Mouse (Mus musculus): ENCODE data around the gene Hspbap1. TPM values are rescaled to one million over a fixed set of nuclear protein-coding genes. Genes with fewer than 3 reads are reported as not detected.
A peak's percentile ranks its signal among the peaks of the same experiment; 100 is the strongest.

The Hspbap1 gene
- polyA plus RNA-seq, 1 experiment from 2014 or later = 27.1 TPM

- Histone ChIP-seq H3K9me3 (replicated peaks) (no peaks in the 10 kb centered on the region), H3K4me3 (no peak overlapping the region), H3K36me3 (peaks cover 28% of the 10 kb centered on the region), H3K27ac (no peak overlapping the region), H3K4me1 (no peaks in the 10 kb centered on the region), H3K27me3 (ENCODE audit: low read depth, poor library complexity, severe bottlenecking) (no peaks in the 10 kb centered on the region)
- DNase-seq (ENCODE audit: low spot score) = no peak
- WGBS = 25% methylated on average over 7 of the region's 7 CpGs
Measured at GRCm38 (mm10) chr16:35829999-35830398, 59.8 kb downstream of the Hspbap1 start.

- 79% methylated on average over 3 of the region's 3 CpGs for WGBS
Measured at GRCm38 (mm10) chr16:35832926-35833325, 62.8 kb downstream of the Hspbap1 start.

GRCm38 (mm10) chr16:35834653-35835052 lies 64.5 kb downstream of the Hspbap1 start:
- no peak for DNase-seq (ENCODE audit: low spot score)
- no peaks in the 10 kb centered on the region for H3K36me3 ChIP-seq
- 93% methylated on average over 8 of the region's 8 CpGs for WGBS
- H3K4me3 ChIP-seq = no peak overlapping the region
- H3K27me3 ChIP-seq (ENCODE audit: low read depth, poor library complexity, severe bottlenecking) = no peaks in the 10 kb centered on the region
- H3K27ac ChIP-seq = no peak overlapping the region
- no peaks in the 10 kb centered on the region for H3K9me3 ChIP-seq (replicated peaks)
- no peaks in the 10 kb centered on the region for H3K4me1 ChIP-seq

More at GRCm38 (mm10) chr16:35832926-35833325, 62.8 kb downstream of the Hspbap1 start:
- Histone ChIP-seq H3K4me3 (no peak overlapping the region), H3K4me1 (no peaks in the 10 kb centered on the region), H3K36me3 (peaks cover under 1% of the 10 kb centered on the region; the same call in 1 of the 2 replicates), H3K9me3 (replicated peaks) (no peaks in the 10 kb centered on the region), H3K27me3 (ENCODE audit: low read depth, poor library complexity, severe bottlenecking) (no peaks in the 10 kb centered on the region), H3K27ac (no peak overlapping the region)
- no peak for DNase-seq (ENCODE audit: low spot score)

- Histone ChIP-seq H3K9me3 (replicated peaks) (no peaks in the 10 kb centered on the region), H3K4me3 (no peak overlapping the region), H3K27ac (no peak overlapping the region), H3K36me3 (no peaks in the 10 kb centered on the region), H3K27me3 (ENCODE audit: low read depth, poor library complexity, severe bottlenecking) (no peaks in the 10 kb centered on the region), H3K4me1 (no peaks in the 10 kb centered on the region)
- DNase-seq (ENCODE audit: low spot score) = no peak
- WGBS = 42% methylated on average over 1 of the region's 1 CpGs
Measured at GRCm38 (mm10) chr16:35839680-35840079, 69.5 kb downstream of the Hspbap1 start.

- Histone ChIP-seq H3K27ac (no peak overlapping the region), H3K4me1 (no peaks in the 10 kb centered on the region), H3K27me3 (ENCODE audit: low read depth, poor library complexity, severe bottlenecking) (no peaks in the 10 kb centered on the region), H3K36me3 (no peaks in the 10 kb centered on the region), H3K9me3 (replicated peaks) (no peaks in the 10 kb centered on the region), H3K4me3 (no peak overlapping the region)
- no peak for DNase-seq (ENCODE audit: low spot score)
Measured at GRCm38 (mm10) chr16:35847138-35847537, 77.0 kb downstream of the Hspbap1 start.

GRCm38 (mm10) chr16:35855846-35856245 lies 85.7 kb downstream of the Hspbap1 start:
- no peaks in the 10 kb centered on the region for H3K27me3 ChIP-seq (ENCODE audit: low read depth, poor library complexity, severe bottlenecking)
- H3K4me1 ChIP-seq = no peaks in the 10 kb centered on the region
- no peak overlapping the region for H3K4me3 ChIP-seq
- no peak overlapping the region for H3K27ac ChIP-seq
- 91% methylated on average over 4 of the region's 4 CpGs for WGBS
- H3K9me3 ChIP-seq (replicated peaks) = no peaks in the 10 kb centered on the region
- no peaks in the 10 kb centered on the region for H3K36me3 ChIP-seq
- DNase-seq (ENCODE audit: low spot score) = no peak

GRCm38 (mm10) chr16:35856766-35857165 lies 86.6 kb downstream of the Hspbap1 start:
- WGBS = 90% methylated on average over 18 of the region's 18 CpGs
- Histone ChIP-seq H3K27me3 (ENCODE audit: low read depth, poor library complexity, severe bottlenecking) (no peaks in the 10 kb centered on the region), H3K4me1 (no peaks in the 10 kb centered on the region), H3K9me3 (replicated peaks) (no peaks in the 10 kb centered on the region), H3K27ac (no peak overlapping the region), H3K36me3 (no peaks in the 10 kb centered on the region), H3K4me3 (no peak overlapping the region)
- no peak for DNase-seq (ENCODE audit: low spot score)

- H3K27me3 ChIP-seq (ENCODE audit: low read depth, poor library complexity, severe bottlenecking) = no peaks in the 10 kb centered on the region
- no peaks in the 10 kb centered on the region for H3K9me3 ChIP-seq (replicated peaks)
- WGBS = 84% methylated on average over 16 of the region's 16 CpGs
- H3K27ac ChIP-seq = no peak overlapping the region
- no peaks in the 10 kb centered on the region for H3K4me1 ChIP-seq
- H3K36me3 ChIP-seq = no peaks in the 10 kb centered on the region
- DNase-seq (ENCODE audit: low spot score) = no peak
- H3K4me3 ChIP-seq = no peak overlapping the region
Measured at GRCm38 (mm10) chr16:35860236-35860635, 90.1 kb downstream of the Hspbap1 start.

- H3K9me3 ChIP-seq (replicated peaks) = no peaks in the 10 kb centered on the region
- H3K27me3 ChIP-seq (ENCODE audit: low read depth, poor library complexity, severe bottlenecking) = no peaks in the 10 kb centered on the region
- 97% methylated on average over 1 of the region's 1 CpGs for WGBS
- no peaks in the 10 kb centered on the region for H3K36me3 ChIP-seq
- no peak overlapping the region for H3K27ac ChIP-seq
- no peak overlapping the region for H3K4me3 ChIP-seq
- no peaks in the 10 kb centered on the region for H3K4me1 ChIP-seq
- DNase-seq (ENCODE audit: low spot score) = no peak
Measured at GRCm38 (mm10) chr16:35862057-35862456, 91.9 kb downstream of the Hspbap1 start.

- H3K27ac ChIP-seq = no peak overlapping the region
- 69% methylated on average over 11 of the region's 11 CpGs for WGBS
- peaks cover 41% of the 10 kb centered on the region for H3K27me3 ChIP-seq (ENCODE audit: low read depth, poor library complexity, severe bottlenecking)
- H3K9me3 ChIP-seq (replicated peaks) = no peaks in the 10 kb centered on the region
- H3K4me3 ChIP-seq = no peak overlapping the region
- peaks cover 18% of the 10 kb centered on the region for H3K4me1 ChIP-seq
- no peaks in the 10 kb centered on the region for H3K36me3 ChIP-seq
- DNase-seq (ENCODE audit: low spot score) = no peak
Measured at GRCm38 (mm10) chr16:35867726-35868125, 97.6 kb downstream of the Hspbap1 start.

GRCm38 (mm10) chr16:35869126-35869525 lies 99.0 kb downstream of the Hspbap1 start:
- WGBS = 46% methylated on average over 3 of the region's 3 CpGs

GRCm38 (mm10) chr16:35869656-35870055 lies 99.5 kb downstream of the Hspbap1 start:
- Histone ChIP-seq H3K4me3 (no peak overlapping the region), H3K4me1 (peaks cover 18% of the 10 kb centered on the region), H3K27me3 (ENCODE audit: low read depth, poor library complexity, severe bottlenecking) (peaks cover 51% of the 10 kb centered on the region), H3K9me3 (replicated peaks) (no peaks in the 10 kb centered on the region), H3K27ac (no peak overlapping the region), H3K36me3 (no peaks in the 10 kb centered on the region)
- 75% methylated on average over 6 of the region's 6 CpGs for WGBS
- peak; percentile 20 for DNase-seq (ENCODE audit: low spot score)

More at GRCm38 (mm10) chr16:35869126-35869525, 99.0 kb downstream of the Hspbap1 start:
- H3K27ac ChIP-seq = no peak overlapping the region
- no peak overlapping the region for H3K4me3 ChIP-seq
- H3K4me1 ChIP-seq = peaks cover 18% of the 10 kb centered on the region
- H3K9me3 ChIP-seq (replicated peaks) = no peaks in the 10 kb centered on the region
- no peak for DNase-seq (ENCODE audit: low spot score)
- H3K27me3 ChIP-seq (ENCODE audit: low read depth, poor library complexity, severe bottlenecking) = peaks cover 51% of the 10 kb centered on the region
- H3K36me3 ChIP-seq = no peaks in the 10 kb centered on the region

- DNase-seq (ENCODE audit: low spot score) = no peak
- Histone ChIP-seq H3K9me3 (replicated peaks) (no peaks in the 10 kb centered on the region), H3K36me3 (no peaks in the 10 kb centered on the region), H3K27me3 (ENCODE audit: low read depth, poor library complexity, severe bottlenecking) (peaks cover 51% of the 10 kb centered on the region), H3K27ac (peak overlapping the region; percentile 76), H3K4me1 (peaks cover 18% of the 10 kb centered on the region), H3K4me3 (peak overlapping the region; percentile 72)
- WGBS = under 1% methylated on average over 12 of the region's 12 CpGs
Measured at GRCm38 (mm10) chr16:35870581-35871047, 100.4 kb downstream of the Hspbap1 start.
